Mouse (Mus musculus) embryonic facial prominence, embryonic 14.5 days (tissue): ENCODE results near the gene Atl3. TPM values are rescaled to one million over a fixed set of nuclear protein-coding genes. Genes with fewer than 3 reads are reported as not detected.
A peak's percentile ranks its signal among the peaks of the same experiment; 100 is the strongest.

ENCODE experiments used
- ATAC-seq: fragments of 200-750 bp; cut with Nextera tagmentation; 2 replicates; pipeline ENCODE4 v1.8.0; 2017; ENCODE audit warnings: low read depth, moderate number of reproducible peaks, moderate TSS enrichment
- DNase-seq: peaks from one replicate; pipeline ENCODE4 v3.0.0-alpha.2; 2015; ENCODE audit warnings: low spot score
- H3K27ac ChIP-seq: fragments of 300-500 bp; sonication (generic); replicated peaks from 2 replicates; pipeline ENCODE4 v1.5.1; 2014; ENCODE audit warnings: low read depth, mild to moderate bottlenecking, low read length, moderate library complexity
- H3K27me3 ChIP-seq: fragments of 300-500 bp; sonication (generic); replicated peaks from 2 replicates; pipeline ENCODE4 v1.6.1; 2014; ENCODE audit warnings: low read length; ENCODE audit not compliant: control insufficient read depth, insufficient read depth
- H3K36me3 ChIP-seq: fragments of 300-500 bp; sonication (generic); 2 replicates; pipeline ENCODE4 v1.6.1; 2014; ENCODE audit warnings: low read length, mixed read lengths; ENCODE audit not compliant: control insufficient read depth, insufficient read depth
- H3K4me1 ChIP-seq: fragments of 300-500 bp; sonication (generic); 2 replicates; pipeline ENCODE4 v1.6.1; 2014; ENCODE audit warnings: antibody characterized with exemption, low read length; ENCODE audit not compliant: control insufficient read depth, insufficient read depth
- H3K4me2 ChIP-seq: fragments of 300-500 bp; sonication (generic); 2 replicates; pipeline ENCODE4 v1.6.1; 2014; ENCODE audit warnings: low read depth, mild to moderate bottlenecking, low read length, moderate library complexity, mixed read lengths
- H3K4me3 ChIP-seq: fragments of 300-500 bp; sonication (generic); 2 replicates; pipeline ENCODE4 v1.5.1; 2014; ENCODE audit warnings: low read depth, mild to moderate bottlenecking, low read length
- H3K9ac ChIP-seq: fragments of 300-500 bp; sonication (generic); 2 replicates; pipeline ENCODE4 v1.6.1; 2014; ENCODE audit warnings: low read depth, mild to moderate bottlenecking, low read length, moderate library complexity, mixed read lengths
- H3K9me3 ChIP-seq: fragments of 300-500 bp; sonication (generic); 2 replicates; pipeline ENCODE4 v1.6.1; 2016; ENCODE audit warnings: low read length; ENCODE audit not compliant: control insufficient read depth
- WGBS: fragments of 180-500 bp; shearing (Covaris S2); extraction: QIAGEN DNeasy Blood & Tissue Kit; methylation state at CpG from one replicate; pipeline ENCODE4 v1.1.7; 2014; 5-methylcytosine and 5-hydroxymethylcytosine counted together
- polyA plus RNA-seq: library from polyadenylated mRNA; unstranded; fragments of >200 nt; fragmentation: Nextera tagmentation; extraction: Ambion mirVana; gene quantifications from 2 replicates; pipeline ENCODE4 v1.2.1, GENCODE M21; 2014

Atl3 gene
- 19.3 and 19.4 TPM in 2 replicates for polyA plus RNA-seq

- Histone ChIP-seq H3K27me3 (no peaks in the 10 kb centered on the region), H3K9ac (peak within 1 kb of the TSS; percentile 92), H3K27ac (peak within 1 kb of the TSS; percentile 99), H3K4me2 (peak within 1 kb of the TSS; percentile 74), H3K36me3 (no peaks in the 10 kb centered on the region), H3K4me3 (peak within 1 kb of the TSS; percentile 76), H3K4me1 (peaks cover 5% of the 10 kb centered on the region; the same call in 1 of the 2 replicates), H3K9me3 (no peaks in the 10 kb centered on the region)
- no peak for ATAC-seq
- 33% methylated on average over 28 of the region's 31 CpGs for WGBS
- DNase-seq: no peak
These were observed at the start of gene Atl3 for GRCm38 (mm10) chr19:7493352-7494186. Gene Atl3 (plus strand): TSS chr19:7494040.

- no peak for DNase-seq
- Histone ChIP-seq H3K27me3 (no peaks in the 10 kb centered on the region), H3K9me3 (no peaks in the 10 kb centered on the region), H3K4me1 (no peaks in the 10 kb centered on the region), H3K36me3 (peaks cover 8% of the 10 kb centered on the region), H3K27ac (no peak overlapping the region), H3K9ac (no peak overlapping the region), H3K4me2 (no peak overlapping the region), H3K4me3 (no peak overlapping the region)
- no peak for ATAC-seq
- WGBS: 86% methylated on average over 2 of the region's 2 CpGs
These were observed 48.7 kb upstream of the Atl3 start for GRCm38 (mm10) chr19:7445105-7445504.

GRCm38 (mm10) chr19:7445596-7445995 is 48.2 kb upstream of the Atl3 start:
- DNase-seq (no peak), ATAC-seq (no peak)
- Histone ChIP-seq H3K4me1 (no peaks in the 10 kb centered on the region), H3K4me2 (no peak overlapping the region), H3K4me3 (no peak overlapping the region), H3K27me3 (no peaks in the 10 kb centered on the region), H3K36me3 (peaks cover 8% of the 10 kb centered on the region), H3K27ac (no peak overlapping the region), H3K9ac (no peak overlapping the region), H3K9me3 (no peaks in the 10 kb centered on the region)
- 72% methylated on average over 1 of the region's 1 CpGs for WGBS

GRCm38 (mm10) chr19:7456803-7457202 is 37.0 kb upstream of the Atl3 start:
- Histone ChIP-seq H3K9me3 (no peaks in the 10 kb centered on the region), H3K27ac (no peak overlapping the region), H3K27me3 (no peaks in the 10 kb centered on the region), H3K4me1 (peaks cover 2% of the 10 kb centered on the region; the same call in 1 of the 2 replicates), H3K4me3 (no peak overlapping the region), H3K4me2 (no peak overlapping the region), H3K36me3 (peaks cover 13% of the 10 kb centered on the region; the same call in 1 of the 2 replicates), H3K9ac (no peak overlapping the region)
- no peak for ATAC-seq
- no peak for DNase-seq
- 75% methylated on average over 2 of the region's 2 CpGs for WGBS

- H3K4me3 ChIP-seq: no peak overlapping the region
- no peak for DNase-seq
- H3K4me2 ChIP-seq: no peak overlapping the region
- H3K4me1 ChIP-seq: no peaks in the 10 kb centered on the region
- ATAC-seq: no peak
- H3K27ac ChIP-seq: no peak overlapping the region
- H3K36me3 ChIP-seq: peaks cover 13% of the 10 kb centered on the region; the same call in 1 of the 2 replicates
- no peaks in the 10 kb centered on the region for H3K27me3 ChIP-seq
- H3K9me3 ChIP-seq: no peaks in the 10 kb centered on the region
- no peak overlapping the region for H3K9ac ChIP-seq
These were observed 34.9 kb upstream of the Atl3 start for GRCm38 (mm10) chr19:7458901-7459300.

- Histone ChIP-seq H3K36me3 (peaks cover 13% of the 10 kb centered on the region; the same call in 1 of the 2 replicates), H3K27ac (no peak overlapping the region), H3K27me3 (no peaks in the 10 kb centered on the region), H3K9ac (no peak overlapping the region), H3K9me3 (no peaks in the 10 kb centered on the region), H3K4me1 (no peaks in the 10 kb centered on the region), H3K4me2 (no peak overlapping the region), H3K4me3 (no peak overlapping the region)
- ATAC-seq (no peak), DNase-seq (no peak)
- WGBS: 81% methylated on average over 2 of the region's 2 CpGs
These were observed 34.5 kb upstream of the Atl3 start for GRCm38 (mm10) chr19:7459370-7459769.

- H3K4me3 ChIP-seq: no peak overlapping the region
- H3K9ac ChIP-seq: no peak overlapping the region
- ATAC-seq (no peak), DNase-seq (no peak)
- no peaks in the 10 kb centered on the region for H3K4me1 ChIP-seq
- H3K9me3 ChIP-seq: no peaks in the 10 kb centered on the region
- no peak overlapping the region for H3K27ac ChIP-seq
- no peaks in the 10 kb centered on the region for H3K27me3 ChIP-seq
- no peak overlapping the region for H3K4me2 ChIP-seq
- peaks cover 26% of the 10 kb centered on the region; the same call in 1 of the 2 replicates for H3K36me3 ChIP-seq
These were observed 25.9 kb upstream of the Atl3 start for GRCm38 (mm10) chr19:7467915-7468314.

GRCm38 (mm10) chr19:7470643-7471042 is 23.2 kb upstream of the Atl3 start:
- Histone ChIP-seq H3K4me3 (no peak overlapping the region), H3K9ac (no peak overlapping the region), H3K27ac (no peak overlapping the region), H3K4me2 (no peak overlapping the region), H3K9me3 (no peaks in the 10 kb centered on the region), H3K27me3 (no peaks in the 10 kb centered on the region), H3K4me1 (no peaks in the 10 kb centered on the region), H3K36me3 (peaks cover 36% of the 10 kb centered on the region)
- 83% methylated on average over 2 of the region's 2 CpGs for WGBS
- peak; percentile 9 for DNase-seq
- no peak for ATAC-seq

- H3K9me3 ChIP-seq: no peaks in the 10 kb centered on the region
These were observed 14.0 kb upstream of the Atl3 start for GRCm38 (mm10) chr19:7479751-7480248.

More at GRCm38 (mm10) chr19:7479751-7480248, 14.0 kb upstream of the Atl3 start:
- DNase-seq (no peak), ATAC-seq (no peak)
- Histone ChIP-seq H3K36me3 (no peaks in the 10 kb centered on the region), H3K4me2 (no peak overlapping the region), H3K4me3 (no peak overlapping the region), H3K4me1 (peaks cover 5% of the 10 kb centered on the region), H3K27me3 (no peaks in the 10 kb centered on the region), H3K27ac (no peak overlapping the region), H3K9ac (no peak overlapping the region)
- 96% methylated on average over 3 of the region's 3 CpGs for WGBS
